Mouse (Mus musculus) neural tube, embryonic 14.5 days (tissue): ENCODE measurements around the gene H2-Ke6. TPM values are rescaled to one million over a fixed set of nuclear protein-coding genes. Genes with fewer than 3 reads are reported as not detected.
"Not testable (repeated sequence)": the region's sequence is repeated elsewhere in the genome, so short reads cannot be mapped to it uniquely, and the experiment has no call there.

Source experiments
- ATAC-seq: fragments of 200-750 bp; cut with Nextera tagmentation; 2 replicates; pipeline ENCODE4 v1.8.0; 2017; ENCODE audit warnings: low read depth, mild to moderate bottlenecking, moderate TSS enrichment, moderate library complexity
- H3K27ac ChIP-seq: fragments of 300-500 bp; sonication (generic); 2 replicates; pipeline ENCODE4 v1.5.1; 2014; ENCODE audit warnings: low read depth, mild to moderate bottlenecking, control low read depth, low read length, moderate library complexity, mixed read lengths
- H3K27me3 ChIP-seq: fragments of 300-500 bp; sonication (generic); 2 replicates; pipeline ENCODE4 v1.6.1; 2014; ENCODE audit warnings: low read length; ENCODE audit not compliant: control insufficient read depth, insufficient read depth
- H3K36me3 ChIP-seq: fragments of 300-500 bp; sonication (generic); 2 replicates; pipeline ENCODE4 v1.6.1; 2014; ENCODE audit warnings: low read length, mixed read lengths; ENCODE audit not compliant: control insufficient read depth, insufficient read depth
- H3K4me1 ChIP-seq: fragments of 300-500 bp; sonication (generic); 2 replicates; pipeline ENCODE4 v1.6.1; 2014; ENCODE audit warnings: low read length; ENCODE audit not compliant: control insufficient read depth, insufficient read depth
- H3K4me2 ChIP-seq: fragments of 300-500 bp; sonication (generic); 2 replicates; pipeline ENCODE4 v1.6.1; 2014; ENCODE audit warnings: mild to moderate bottlenecking, low read depth, low read length, control low read depth
- H3K4me3 ChIP-seq: fragments of 300-500 bp; sonication (generic); 2 replicates; pipeline ENCODE4 v1.5.1; 2014; ENCODE audit warnings: low read depth, low read length, control low read depth, mixed read lengths
- H3K9ac ChIP-seq: fragments of 300-500 bp; sonication (generic); replicated peaks from 2 replicates; pipeline ENCODE4 v1.6.1; 2014; ENCODE audit warnings: low read depth, mild to moderate bottlenecking, control low read depth, low read length, mixed read lengths
- H3K9me3 ChIP-seq: fragments of 300-500 bp; sonication (generic); 2 replicates; pipeline ENCODE4 v1.6.1; 2016; ENCODE audit warnings: low read length; ENCODE audit not compliant: control insufficient read depth
- WGBS: fragments of 180-500 bp; shearing (Covaris S2); extraction: QIAGEN DNeasy Blood & Tissue Kit; methylation state at CpG from one replicate; pipeline ENCODE4 v1.1.7; 2014; 5-methylcytosine and 5-hydroxymethylcytosine counted together
- polyA plus RNA-seq: library from polyadenylated mRNA; unstranded; fragments of >200 nt; fragmentation: Nextera tagmentation; extraction: Ambion mirVana; gene quantifications from 2 replicates; pipeline ENCODE4 v1.2.1, GENCODE M21; 2014

Gene H2-Ke6
- polyA plus RNA-seq, 1 experiment from 2014 or later = 72.1 TPM

DNA sequence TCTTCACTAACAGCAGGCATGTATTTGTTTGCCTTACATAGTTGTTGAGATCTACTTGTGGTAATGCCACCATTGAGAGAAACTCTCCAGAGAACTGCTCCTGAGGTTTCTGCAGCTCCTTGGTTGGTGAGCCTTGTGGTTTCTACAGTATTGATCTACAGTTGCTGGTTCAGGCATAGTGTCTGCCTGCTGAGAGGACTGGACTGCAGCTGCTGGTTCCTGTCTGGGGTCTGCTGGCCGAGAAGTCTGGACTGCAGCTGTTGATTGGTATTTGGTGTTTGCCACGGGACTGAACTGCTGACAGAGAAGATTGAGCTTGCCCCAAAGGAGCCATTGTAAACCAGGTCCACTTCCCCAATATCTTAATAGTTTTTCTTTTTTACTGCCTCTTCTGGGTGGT is 21.3 kb downstream of the H2-Ke6 start:
- no peak overlapping the region for H3K4me2 ChIP-seq
- WGBS = 51% methylated on average over 2 of the region's 2 CpGs
- no peaks in the 10 kb centered on the region for H3K36me3 ChIP-seq
- no peak overlapping the region for H3K4me3 ChIP-seq
- no peaks in the 10 kb centered on the region for H3K9me3 ChIP-seq
- H3K4me1 ChIP-seq = no peaks in the 10 kb centered on the region
- ATAC-seq = no peak
- peaks cover 2% of the 10 kb centered on the region; the same call in 1 of the 2 replicates for H3K27me3 ChIP-seq
- H3K27ac ChIP-seq = no peak overlapping the region
- no peak overlapping the region for H3K9ac ChIP-seq

DNA sequence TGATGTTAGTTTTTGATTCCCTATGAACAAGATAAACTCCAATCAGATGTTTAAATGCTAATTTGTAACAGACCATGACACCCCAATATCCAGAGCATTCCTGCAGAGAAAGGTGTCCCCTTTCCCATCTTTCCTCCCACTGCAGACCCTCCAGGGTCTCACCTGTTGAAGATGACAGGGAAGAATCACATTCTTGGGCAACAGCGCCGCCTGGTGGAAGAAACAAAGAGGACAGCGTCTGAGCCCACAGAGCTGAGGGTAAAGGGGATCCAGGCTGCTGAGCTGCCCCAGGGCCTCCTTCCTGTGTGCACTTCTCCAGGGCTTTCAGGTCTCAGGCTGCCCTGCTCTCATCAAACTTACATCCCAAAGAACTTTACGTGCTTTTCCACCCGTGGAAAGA is 24.4 kb downstream of the H2-Ke6 start:
- 7% methylated on average over 5 of the region's 5 CpGs for WGBS
- Histone ChIP-seq H3K27me3 (peaks cover 9% of the 10 kb centered on the region; the same call in 1 of the 2 replicates), H3K36me3 (no peaks in the 10 kb centered on the region), H3K9me3 (no peaks in the 10 kb centered on the region), H3K4me3 (no peak overlapping the region), H3K4me2 (no peak overlapping the region), H3K4me1 (0 out of 2 replicates have a peak, but pooled peaks cover 2% of the 10 kb centered on the region), H3K27ac (no peak overlapping the region), H3K9ac (no peak overlapping the region)
- ATAC-seq = no peak

DNA sequence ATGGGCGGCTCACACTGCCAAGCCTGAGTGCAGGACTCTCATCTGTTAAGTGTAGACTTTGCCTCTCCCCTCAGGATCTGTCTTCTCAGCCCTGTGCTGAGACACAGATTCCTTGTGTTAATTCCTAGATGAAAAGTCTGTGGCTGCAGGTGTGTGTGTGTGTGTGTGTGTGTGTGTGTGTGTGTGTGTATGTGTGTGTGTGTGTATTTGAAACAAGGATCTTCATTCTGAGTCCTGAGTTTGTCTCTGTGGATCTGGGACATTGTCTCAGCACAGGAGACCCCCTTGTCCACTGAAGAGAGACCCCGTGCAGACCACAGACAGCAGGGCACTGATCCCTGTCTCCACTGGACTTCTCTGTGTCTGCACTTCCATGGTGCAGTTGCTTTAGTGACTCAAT is 27.1 kb downstream of the H2-Ke6 start:
- H3K27ac ChIP-seq, H3K27me3 ChIP-seq, H3K4me1 ChIP-seq, H3K36me3 ChIP-seq, H3K4me2 ChIP-seq, ATAC-seq, H3K9me3 ChIP-seq, H3K9ac ChIP-seq, H3K4me3 ChIP-seq: not testable (repeated sequence)
- 65% methylated on average over 2 of the region's 2 CpGs for WGBS

DNA sequence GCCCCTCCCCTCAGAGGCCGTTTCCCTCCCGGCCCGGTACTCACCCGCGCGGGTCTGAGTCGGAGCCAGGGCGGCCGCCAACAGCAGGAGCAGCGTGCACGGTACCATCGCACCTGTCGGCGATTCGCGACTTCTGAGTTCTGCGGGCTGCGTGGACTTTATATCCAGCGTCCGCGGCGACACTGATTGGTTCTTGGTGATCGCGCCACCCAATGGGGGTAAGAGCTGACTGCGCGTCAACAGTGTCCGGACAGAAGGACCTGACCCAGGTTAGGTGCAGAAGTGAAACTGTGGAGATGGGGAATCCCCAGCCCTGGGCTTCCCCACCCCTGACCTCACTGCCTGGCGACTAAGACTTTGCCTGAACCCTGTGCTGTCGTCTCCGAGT is 27.7 kb downstream of the H2-Ke6 start, which contains the start of gene H2-K1:
TSS of gene H2-K1 (minus strand) at position 198 of the 388 bp plus-strand sequence.
- WGBS = under 1% methylated on average over 18 of the region's 30 CpGs
- no peaks in the 10 kb centered on the region for H3K36me3 ChIP-seq
- no peak within 1 kb of the TSS for H3K27ac ChIP-seq
- ATAC-seq = peak; percentile 79
- H3K4me1 ChIP-seq = 0 out of 2 replicates have a peak, but pooled peaks cover 2% of the 10 kb centered on the region
- H3K4me2 ChIP-seq = peak within 1 kb of the TSS; percentile 88
- peak within 1 kb of the TSS; percentile 28; the same call in 1 of the 2 replicates for H3K9ac ChIP-seq
- H3K4me3 ChIP-seq = peak within 1 kb of the TSS; percentile 40
- no peaks in the 10 kb centered on the region for H3K9me3 ChIP-seq
- H3K27me3 ChIP-seq = peaks cover 9% of the 10 kb centered on the region; the same call in 1 of the 2 replicates

DNA sequence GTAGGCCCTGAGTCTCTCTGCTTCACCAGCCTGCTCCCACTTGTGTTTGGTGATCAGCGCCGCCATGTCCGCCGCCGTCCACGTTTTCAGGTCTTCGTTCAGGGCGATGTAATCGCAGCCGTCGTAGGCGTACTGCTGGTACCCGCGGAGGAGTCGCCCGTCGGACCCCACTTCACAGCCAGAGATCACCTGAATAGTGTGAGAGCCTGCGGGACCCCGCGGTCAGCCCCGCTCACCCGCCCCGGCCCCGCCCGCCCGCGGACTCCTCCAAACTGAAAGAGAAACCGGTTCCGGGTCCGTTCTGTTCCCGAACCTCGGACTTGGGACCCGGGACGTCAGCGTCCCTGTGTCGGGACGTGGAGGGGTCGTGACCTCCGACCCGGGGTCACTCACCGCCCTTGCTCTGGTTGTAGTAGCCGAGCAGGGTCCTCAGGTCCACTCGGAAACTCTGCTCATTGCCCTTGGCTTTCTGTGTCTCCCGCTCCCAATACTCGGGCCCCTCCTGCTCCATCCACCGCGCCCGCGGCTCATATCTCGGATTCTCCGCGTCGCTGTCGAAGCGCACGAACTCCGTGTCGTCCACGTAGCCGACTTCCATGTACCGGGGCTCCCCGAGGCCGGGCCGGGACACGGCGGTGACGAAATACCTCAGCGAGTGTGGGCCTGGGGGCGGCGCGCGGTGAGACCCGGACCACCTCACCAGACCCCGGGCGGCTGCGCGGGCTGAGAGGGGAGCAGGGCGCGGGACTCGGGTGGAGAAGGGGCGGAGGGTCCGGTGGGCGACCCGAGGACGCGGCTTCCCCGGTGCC is 28.3 kb downstream of the H2-Ke6 start:
- H3K36me3 ChIP-seq = no peaks in the 10 kb centered on the region
- H3K9me3 ChIP-seq = no peaks in the 10 kb centered on the region
- peak overlapping the region; percentile 40 for H3K4me3 ChIP-seq
- H3K27me3 ChIP-seq = peaks cover 9% of the 10 kb centered on the region; the same call in 1 of the 2 replicates
- 2% methylated on average over 87 of the region's 87 CpGs for WGBS
- H3K4me1 ChIP-seq = 0 out of 2 replicates have a peak, but pooled peaks cover 2% of the 10 kb centered on the region
- H3K27ac ChIP-seq = no peak overlapping the region
- peak overlapping the region; percentile 28; the same call in 1 of the 2 replicates for H3K9ac ChIP-seq
- H3K4me2 ChIP-seq = peak overlapping the region; percentile 88
- ATAC-seq = peak; percentile 34

DNA sequence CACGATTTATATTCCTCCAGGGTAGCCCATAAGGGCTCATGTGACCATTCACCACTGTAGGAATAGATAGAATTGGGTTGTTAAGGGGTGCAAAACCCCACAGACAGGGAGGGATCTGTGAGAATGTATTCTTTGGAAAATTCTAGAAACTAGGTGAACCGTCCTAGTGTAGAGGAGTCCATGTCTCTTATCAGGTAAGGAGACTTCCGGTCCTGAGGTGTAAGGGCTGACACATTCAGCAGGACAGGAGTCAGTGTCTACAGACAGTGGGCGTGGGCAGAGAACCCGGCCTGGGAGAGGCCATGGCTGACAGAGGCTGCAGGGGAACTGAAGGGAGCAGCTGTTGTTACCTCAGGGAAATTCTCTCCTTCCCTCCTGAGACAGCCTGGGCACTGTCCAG is 29.2 kb downstream of the H2-Ke6 start:
- not testable (repeated sequence) for H3K27me3 ChIP-seq, H3K27ac ChIP-seq, H3K36me3 ChIP-seq, H3K4me2 ChIP-seq, H3K4me1 ChIP-seq, ATAC-seq, H3K9me3 ChIP-seq, H3K9ac ChIP-seq, H3K4me3 ChIP-seq
- WGBS = 63% methylated on average over 5 of the region's 5 CpGs

DNA sequence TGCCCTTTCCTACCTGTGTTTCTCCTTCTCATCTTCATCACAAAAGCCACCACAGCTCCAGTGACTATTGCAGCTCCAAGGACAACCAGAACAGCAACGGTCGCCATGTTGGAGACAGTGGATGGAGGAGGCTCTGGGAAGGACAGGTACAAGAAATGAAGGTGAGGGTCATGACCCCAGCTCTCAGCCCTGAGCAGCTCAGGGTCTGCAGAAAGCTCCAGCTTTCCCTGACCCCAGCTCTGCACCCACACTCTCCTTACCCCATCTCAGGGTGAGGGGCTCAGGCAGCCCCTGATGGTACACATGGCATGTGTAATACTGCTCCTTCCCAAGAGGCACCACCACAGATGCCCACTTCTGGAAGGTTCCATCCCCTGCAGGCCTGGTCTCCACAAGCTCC is 30.8 kb downstream of the H2-Ke6 start:
- not testable (repeated sequence) for H3K36me3 ChIP-seq, H3K9me3 ChIP-seq, H3K27me3 ChIP-seq, ATAC-seq, H3K27ac ChIP-seq, H3K9ac ChIP-seq, H3K4me1 ChIP-seq, H3K4me3 ChIP-seq, H3K4me2 ChIP-seq
- WGBS = 97% methylated on average over 2 of the region's 2 CpGs

DNA sequence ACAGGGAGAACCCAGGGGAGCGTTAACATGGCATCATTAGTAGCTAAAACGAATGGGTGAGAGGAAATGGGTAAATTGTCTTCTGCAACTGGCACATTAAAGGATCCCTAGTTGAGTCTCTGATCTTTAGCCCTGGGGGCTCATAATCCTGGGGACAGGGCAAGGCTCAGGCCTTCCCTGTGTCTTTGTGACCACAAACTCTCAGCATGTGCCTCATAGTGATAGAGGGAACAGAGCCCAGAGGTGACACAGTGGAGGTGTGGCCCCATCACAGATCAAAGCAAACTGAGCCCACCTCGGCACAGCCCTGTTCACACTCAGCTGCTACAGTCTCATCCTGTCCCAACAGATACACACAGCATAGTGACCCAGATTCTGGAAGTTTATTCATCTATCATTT is 32.2 kb downstream of the H2-Ke6 start:
- H3K27ac ChIP-seq = no peak overlapping the region
- no peaks in the 10 kb centered on the region for H3K9me3 ChIP-seq
- H3K4me2 ChIP-seq = no peak overlapping the region
- ATAC-seq = no peak
- no peak overlapping the region for H3K9ac ChIP-seq
- H3K27me3 ChIP-seq = peaks cover 7% of the 10 kb centered on the region; the same call in 1 of the 2 replicates
- no peak overlapping the region for H3K4me3 ChIP-seq
- H3K36me3 ChIP-seq = no peaks in the 10 kb centered on the region
- H3K4me1 ChIP-seq = 0 out of 2 replicates have a peak, but pooled peaks cover 2% of the 10 kb centered on the region
- WGBS = 68% methylated on average over 3 of the region's 3 CpGs

DNA sequence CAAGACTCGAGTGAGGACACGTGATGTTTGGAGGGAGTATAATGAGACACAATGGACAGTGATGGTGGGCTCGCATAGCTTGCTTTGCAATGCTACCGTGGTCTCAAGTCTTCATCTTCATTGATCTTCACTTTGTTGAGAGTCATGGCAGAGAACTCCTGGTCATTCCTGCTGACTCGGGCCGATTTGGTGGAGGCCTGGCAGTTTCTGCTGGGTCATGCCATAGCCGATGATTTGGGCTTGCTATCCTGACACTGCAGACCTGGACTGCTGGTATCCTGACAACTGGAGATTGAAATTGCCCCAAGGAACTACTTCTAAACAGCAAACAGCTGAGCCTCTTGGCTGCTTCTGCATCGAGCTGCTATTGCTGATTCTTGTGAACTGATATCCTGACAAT is 32.9 kb downstream of the H2-Ke6 start:
- Histone ChIP-seq H3K9me3 (no peaks in the 10 kb centered on the region), H3K9ac (no peak overlapping the region), H3K36me3 (no peaks in the 10 kb centered on the region), H3K27me3 (0 out of 2 replicates have a peak, but pooled peaks cover under 1% of the 10 kb centered on the region), H3K4me1 (0 out of 2 replicates have a peak, but pooled peaks cover 2% of the 10 kb centered on the region), H3K27ac (no peak overlapping the region), H3K4me2 (no peak overlapping the region), H3K4me3 (no peak overlapping the region)
- 91% methylated on average over 8 of the region's 8 CpGs for WGBS
- no peak for ATAC-seq
